Mouse (Mus musculus): ENCODE data around the gene Hspa5.
"Not testable (repeated sequence)": the region's sequence is repeated elsewhere in the genome, so short reads cannot be mapped to it uniquely, and the experiment has no call there.

The Hspa5 gene

GRCm38 (mm10) chr2:34810775-34811174 is 39.0 kb downstream of the Hspa5 start:
- no peak for DNase-seq

- no peak for DNase-seq
Observed at GRCm38 (mm10) chr2:34812706-34813105, 40.9 kb downstream of the Hspa5 start.

GRCm38 (mm10) chr2:34815893-34816292 is 44.1 kb downstream of the Hspa5 start:
- DNase-seq: not testable (repeated sequence)

GRCm38 (mm10) chr2:34818492-34818891 is 46.7 kb downstream of the Hspa5 start:
- no peak for DNase-seq

- peak; percentile 91 for DNase-seq
Observed at GRCm38 (mm10) chr2:34825827-34826459, 54.2 kb downstream of the Hspa5 start, which contains the start of gene Fbxw2. Fbxw2 (minus strand) TSS chr2:34826311.

- no peak for DNase-seq
Observed at GRCm38 (mm10) chr2:34826460-34827231, 54.9 kb downstream of the Hspa5 start.

All from kidney, adult 11 months (tissue).